Comparison of ENCODE assay signal across 24 mouse cellular contexts in genomic region chr2:124401727-124402380, GRCm38 (mm10).
DNase-seq lines count a peak whose midpoint lies in the region; ATAC-seq lines count a peak whose summit lies in the region.
"Had no signal": no experiment of that assay in that cellular context is flagged by ENCODE, and none has a peak within 500 bp of the region (broad histone marks: within the 10 kb centered on the region; RNA-seq: fewer than 3 reads in every experiment).

No protein-coding gene starts in this region.

- H3K27ac ChIP-seq in hindbrain, embryonic 16.5 days (ENCODE audit: low read depth, low read length) = no peak overlapping the region
- H3K27ac ChIP-seq in hindbrain, embryonic 10.5 days = no peak overlapping the region
- H3K27ac ChIP-seq: embryonic facial prominence, embryonic 13.5 days; forebrain, embryonic 10.5 days; limb, embryonic 12.5 days; liver, embryonic 15.5 days; midbrain, embryonic 15.5 days; neural tube, embryonic 12.5 days had no signal

- H3K4me1 ChIP-seq in hindbrain, embryonic 16.5 days (ENCODE audit: control insufficient read depth, insufficient read depth, low read depth, low read length) = peaks cover 2% of the 10 kb centered on the region
- 0 out of 2 replicates have a peak, but pooled peaks cover 6% of the 10 kb centered on the region for H3K4me1 ChIP-seq in hindbrain, embryonic 10.5 days (replicated peaks)
- H3K4me1 ChIP-seq: liver, embryonic 15.5 days; midbrain, embryonic 15.5 days had no signal

- H3K4me2 ChIP-seq in hindbrain, embryonic 16.5 days (ENCODE audit: low read length) = no peak overlapping the region
- H3K4me2 ChIP-seq: embryonic facial prominence, embryonic 13.5 days; limb, embryonic 12.5 days; liver, embryonic 15.5 days; lung, embryonic 14.5 days; midbrain, embryonic 15.5 days; neural tube, embryonic 12.5 days had no signal

- no peaks in the 10 kb centered on the region for H3K27me3 ChIP-seq in hindbrain, embryonic 16.5 days (replicated peaks; ENCODE audit: control insufficient read depth, insufficient read depth, low read length)
- no peaks in the 10 kb centered on the region for H3K27me3 ChIP-seq in hindbrain, embryonic 10.5 days (ENCODE audit: insufficient read depth, poor library complexity, severe bottlenecking)
- H3K27me3 ChIP-seq: embryonic facial prominence, embryonic 13.5 days; liver, embryonic 15.5 days; midbrain, embryonic 15.5 days; neural tube, embryonic 12.5 days had no signal

- H3K9ac ChIP-seq in hindbrain, embryonic 16.5 days (ENCODE audit: low read depth, low read length) = no peak overlapping the region
- H3K9ac ChIP-seq: embryonic facial prominence, embryonic 13.5 days; limb, embryonic 12.5 days; liver, embryonic 15.5 days; lung, embryonic 14.5 days; midbrain, embryonic 15.5 days; neural tube, embryonic 12.5 days had no signal

- peak; percentile 21 for DNase-seq in cerebellum, adult 9-11 months
- no peak for DNase-seq in cerebellum, adult 8-10 months
- no peak for DNase-seq in hindbrain, embryonic 10.5 days (ENCODE audit: low spot score)
- peak; percentile 15 for DNase-seq in left cerebral cortex, postnatal 4 days
- no peak for DNase-seq in left cerebral cortex, adult 8-10 months (ENCODE audit: low spot score in 2 of 2)
- peak; percentile 9 for DNase-seq in right cerebral cortex, postnatal 4 days
- no peak for DNase-seq in right cerebral cortex, postnatal 25 days
- DNase-seq: heart, postnatal 14 days; kidney, adult 9 months; kidney, postnatal 10 days; lung, embryonic 14.5 days; lung, postnatal 14 days; retina, postnatal 1 day; thymus, adult 2 months; thymus, postnatal 36 days had no signal

- no peak overlapping the region for H3K4me3 ChIP-seq in hindbrain, embryonic 16.5 days (ENCODE audit: low read length)
- H3K4me3 ChIP-seq in hindbrain, embryonic 10.5 days = no peak overlapping the region
- H3K4me3 ChIP-seq: embryonic facial prominence, embryonic 13.5 days; forebrain, embryonic 10.5 days; limb, embryonic 12.5 days; liver, embryonic 15.5 days; midbrain, embryonic 15.5 days; neural tube, embryonic 12.5 days had no signal

- peak; percentile 72 for ATAC-seq in hindbrain, embryonic 16.5 days
- ATAC-seq: CD4-positive, CD25-positive, alpha-beta regulatory T cell, adult 4 months; forebrain, embryonic 16.5 days; midbrain, embryonic 15.5 days had no signal

- WGBS in hindbrain, embryonic 16.5 days = 63% methylated on average over 6 of the region's 6 CpGs
- WGBS in hindbrain, embryonic 10.5 days = 62% methylated on average over 6 of the region's 6 CpGs

- no peaks in the 10 kb centered on the region for H3K36me3 ChIP-seq in hindbrain, embryonic 16.5 days (ENCODE audit: control insufficient read depth, insufficient read depth, low read length)
- H3K36me3 ChIP-seq in hindbrain, embryonic 10.5 days = no peaks in the 10 kb centered on the region
- H3K36me3 ChIP-seq: embryonic facial prominence, embryonic 13.5 days; forebrain, embryonic 10.5 days; limb, embryonic 12.5 days; liver, embryonic 15.5 days; midbrain, embryonic 15.5 days; neural tube, embryonic 12.5 days had no signal

- H3K9me3 ChIP-seq in hindbrain, embryonic 16.5 days (ENCODE audit: control insufficient read depth, low read length) = no peaks in the 10 kb centered on the region
- H3K9me3 ChIP-seq in hindbrain, embryonic 10.5 days = no peaks in the 10 kb centered on the region
- H3K9me3 ChIP-seq: embryonic facial prominence, embryonic 13.5 days; forebrain, embryonic 10.5 days; limb, embryonic 12.5 days; liver, embryonic 15.5 days; midbrain, embryonic 15.5 days; neural tube, embryonic 12.5 days had no signal

- intact Hi-C loops in left cerebral cortex, postnatal 4 days (cut with DNase I) = no loop called here

Comparison
In these comparisons a context has a peak if more than half of its experiments do, and no peak if none do; other contexts are left out.
1. DNase-seq: peak in cerebellum, adult 9-11 months (single experiment), left cerebral cortex, postnatal 4 days (single experiment) and right cerebral cortex, postnatal 4 days (single experiment); none in cerebellum, adult 8-10 months (single experiment), hindbrain, embryonic 10.5 days (single experiment), left cerebral cortex, adult 8-10 months (0 of 2) and right cerebral cortex, postnatal 25 days (single experiment).